Mouse (Mus musculus): ENCODE measurements around the gene Slc22a17. TPM values are rescaled to one million over a fixed set of nuclear protein-coding genes. Genes with fewer than 3 reads are reported as not detected.

Slc22a17 gene
- polyA plus RNA-seq, 1 experiment: 29.0 TPM

DNA sequence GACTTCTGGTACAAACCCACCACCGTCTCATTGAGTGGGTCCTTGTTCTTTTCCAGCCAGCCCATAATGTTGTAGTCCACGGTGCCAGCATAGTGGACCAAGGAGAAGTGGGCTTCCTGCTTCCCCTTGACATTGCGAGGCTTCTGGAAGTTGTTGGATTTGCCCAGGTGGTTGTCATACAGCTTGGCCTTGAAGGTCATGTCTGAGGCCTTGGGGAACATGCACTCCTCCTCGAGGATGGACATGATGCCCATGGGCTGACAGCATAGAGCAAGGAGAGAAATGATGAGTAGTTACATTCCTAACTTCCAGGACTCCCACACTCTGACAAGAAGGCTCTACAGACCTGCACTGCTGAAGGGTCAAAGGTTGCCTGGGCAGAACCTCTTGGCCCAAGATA, 45.6 kb upstream of the Slc22a17 start:
- no peaks in the 10 kb centered on the region; the same call in 1 of the 2 replicates for H3K27me3 ChIP-seq (ENCODE audit: control insufficient read depth, insufficient read depth, low read length, poor library complexity, severe bottlenecking)
- no peaks in the 10 kb centered on the region for H3K4me1 ChIP-seq (ENCODE audit: control insufficient read depth, insufficient read depth, low read length)
- H3K36me3 ChIP-seq (ENCODE audit: control insufficient read depth, insufficient read depth, low read length, poor library complexity, severe bottlenecking): no peaks in the 10 kb centered on the region
- no peaks in the 10 kb centered on the region for H3K9me3 ChIP-seq (replicated peaks; ENCODE audit: control insufficient read depth, insufficient read depth, low read length, poor library complexity, severe bottlenecking)
- H3K9ac ChIP-seq (ENCODE audit: low read depth, poor library complexity, severe bottlenecking): no peak overlapping the region
- no peak overlapping the region for H3K27ac ChIP-seq (ENCODE audit: insufficient read depth, low read length)
- TF ChIP-seq POLR2A (IDR thresholded peaks at IDR 0.05; ENCODE audit: insufficient read depth, low read length): no peak
- TF ChIP-seq CTCF (IDR thresholded peaks at IDR 0.05; ENCODE audit: low read depth, low read length): no peak
- TF ChIP-seq EP300 (IDR thresholded peaks at IDR 0.05; ENCODE audit: insufficient read depth, low read depth, low read length): no peak
- no peak overlapping the region for H3K4me3 ChIP-seq (ENCODE audit: low read depth, low read length)

DNA sequence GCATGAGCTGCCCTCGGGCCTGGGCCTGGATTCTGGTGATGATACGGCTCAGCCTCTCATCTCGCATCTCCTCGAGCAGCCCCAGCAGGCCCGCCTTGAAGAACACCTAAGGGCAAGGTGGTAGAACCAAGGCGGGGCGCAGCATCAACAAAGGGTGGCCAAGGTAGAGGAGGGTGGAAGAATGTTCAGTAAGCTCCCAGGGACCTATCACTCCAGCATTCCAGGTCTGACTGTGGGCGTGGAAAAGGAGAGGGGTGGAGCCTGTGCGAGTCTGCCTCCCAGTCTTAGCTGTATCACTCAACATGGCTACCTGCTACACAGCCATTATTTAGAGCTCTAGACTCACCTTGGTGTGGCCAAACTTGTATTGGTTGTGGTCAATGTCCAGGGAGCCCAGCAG, 43.6 kb upstream of the Slc22a17 start:
- Histone ChIP-seq H3K4me1 (ENCODE audit: control insufficient read depth, insufficient read depth, low read length) (no peaks in the 10 kb centered on the region), H3K9ac (ENCODE audit: low read depth, poor library complexity, severe bottlenecking) (no peak overlapping the region), H3K4me3 (ENCODE audit: low read depth, low read length) (no peak overlapping the region), H3K36me3 (ENCODE audit: control insufficient read depth, insufficient read depth, low read length, poor library complexity, severe bottlenecking) (no peaks in the 10 kb centered on the region), H3K27me3 (ENCODE audit: control insufficient read depth, insufficient read depth, low read length, poor library complexity, severe bottlenecking) (no peaks in the 10 kb centered on the region; the same call in 1 of the 2 replicates), H3K27ac (ENCODE audit: insufficient read depth, low read length) (no peak overlapping the region), H3K9me3 (replicated peaks; ENCODE audit: control insufficient read depth, insufficient read depth, low read length, poor library complexity, severe bottlenecking) (no peaks in the 10 kb centered on the region)
- TF ChIP-seq POLR2A (IDR thresholded peaks at IDR 0.05; ENCODE audit: insufficient read depth, low read length): no peak

DNA sequence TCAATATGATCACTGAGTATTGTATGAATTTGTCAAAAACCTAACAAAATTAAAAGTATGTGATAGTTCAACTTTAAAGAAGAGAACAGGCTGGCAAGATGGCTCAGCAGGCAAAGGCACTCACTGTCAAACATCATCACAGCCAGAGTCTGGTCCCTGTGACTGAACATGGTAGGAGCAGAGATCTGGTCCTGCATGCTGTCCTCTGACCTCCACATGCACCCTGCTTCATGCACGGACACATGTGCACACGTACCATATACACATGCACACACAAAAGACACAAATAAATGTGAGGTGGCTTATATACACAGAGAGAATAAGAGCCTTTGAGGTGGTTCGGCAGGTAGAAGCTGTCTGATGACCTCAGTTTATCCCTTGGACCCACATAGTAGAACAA, 42.5 kb upstream of the Slc22a17 start:
- Histone ChIP-seq H3K9ac (ENCODE audit: low read depth, poor library complexity, severe bottlenecking) (no peak overlapping the region), H3K27me3 (ENCODE audit: control insufficient read depth, insufficient read depth, low read length, poor library complexity, severe bottlenecking) (no peaks in the 10 kb centered on the region; the same call in 1 of the 2 replicates), H3K9me3 (replicated peaks; ENCODE audit: control insufficient read depth, insufficient read depth, low read length, poor library complexity, severe bottlenecking) (no peaks in the 10 kb centered on the region), H3K36me3 (ENCODE audit: control insufficient read depth, insufficient read depth, low read length, poor library complexity, severe bottlenecking) (no peaks in the 10 kb centered on the region), H3K4me1 (ENCODE audit: control insufficient read depth, insufficient read depth, low read length) (no peaks in the 10 kb centered on the region), H3K4me3 (ENCODE audit: low read depth, low read length) (no peak overlapping the region), H3K27ac (ENCODE audit: insufficient read depth, low read length) (no peak overlapping the region)
- no peak for TF ChIP-seq POLR2A (IDR thresholded peaks at IDR 0.05; ENCODE audit: insufficient read depth, low read length)
- TF ChIP-seq EP300 (IDR thresholded peaks at IDR 0.05; ENCODE audit: insufficient read depth, low read depth, low read length): no peak
- no peak for TF ChIP-seq CTCF (IDR thresholded peaks at IDR 0.05; ENCODE audit: low read depth, low read length)

DNA sequence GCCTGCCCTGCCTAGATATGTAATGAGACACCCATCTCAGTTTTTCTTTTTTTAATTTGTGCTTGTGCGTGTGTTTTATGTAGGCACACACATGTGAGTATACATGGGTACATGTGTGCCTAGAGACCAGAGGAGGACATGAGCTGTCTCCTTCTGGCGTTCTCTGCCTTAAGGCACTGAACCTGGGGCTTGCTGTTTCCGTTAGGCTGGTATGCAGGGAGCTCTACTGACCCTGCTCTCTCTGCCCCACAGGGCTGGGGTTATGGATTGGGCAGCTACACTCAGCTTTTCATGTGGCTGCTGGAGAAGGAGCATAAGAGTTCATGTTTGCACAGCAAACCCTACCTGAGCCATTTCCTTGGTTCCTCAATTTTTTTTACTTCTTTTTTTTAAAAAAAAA, 41.5 kb upstream of the Slc22a17 start:
- H3K9ac ChIP-seq (ENCODE audit: low read depth, poor library complexity, severe bottlenecking): no peak overlapping the region

DNA sequence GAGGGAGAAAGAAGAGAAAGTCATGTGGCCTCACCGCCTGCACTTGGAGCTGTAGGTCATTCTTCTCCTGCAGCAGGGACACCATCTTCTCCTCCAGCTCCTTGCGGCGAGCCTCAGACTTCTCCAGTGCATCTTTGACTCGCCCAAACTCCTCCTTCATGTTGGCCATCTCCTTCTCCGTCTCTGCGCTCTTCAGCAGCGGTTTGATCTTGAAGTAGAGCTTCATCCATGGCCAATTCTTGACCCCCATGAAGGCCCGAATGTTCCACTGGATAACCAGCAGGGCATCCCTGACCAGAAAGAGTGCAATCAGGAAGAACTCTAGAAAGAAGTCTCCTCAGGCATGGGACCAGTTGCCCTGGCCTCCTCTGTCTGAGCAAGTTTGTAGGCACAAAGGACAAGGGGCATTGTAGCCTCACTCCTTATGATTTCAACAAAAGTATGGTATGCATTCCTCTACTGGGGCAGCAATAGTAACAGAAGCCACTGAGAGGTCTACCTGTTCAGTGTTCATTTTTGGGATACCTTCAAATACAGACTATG, 40.8 kb upstream of the Slc22a17 start:
- Histone ChIP-seq H3K27ac (ENCODE audit: insufficient read depth, low read length) (no peak overlapping the region), H3K27me3 (ENCODE audit: control insufficient read depth, insufficient read depth, low read length, poor library complexity, severe bottlenecking) (peaks cover 3% of the 10 kb centered on the region; the same call in 1 of the 2 replicates), H3K36me3 (ENCODE audit: control insufficient read depth, insufficient read depth, low read length, poor library complexity, severe bottlenecking) (no peaks in the 10 kb centered on the region), H3K9me3 (replicated peaks; ENCODE audit: control insufficient read depth, insufficient read depth, low read length, poor library complexity, severe bottlenecking) (no peaks in the 10 kb centered on the region), H3K9ac (ENCODE audit: low read depth, poor library complexity, severe bottlenecking) (no peak overlapping the region), H3K4me1 (ENCODE audit: control insufficient read depth, insufficient read depth, low read length) (no peaks in the 10 kb centered on the region), H3K4me3 (ENCODE audit: low read depth, low read length) (no peak overlapping the region)
- no peak for TF ChIP-seq EP300 (IDR thresholded peaks at IDR 0.05; ENCODE audit: insufficient read depth, low read depth, low read length)
- TF ChIP-seq CTCF (IDR thresholded peaks at IDR 0.05; ENCODE audit: low read depth, low read length): no peak
- no peak for TF ChIP-seq POLR2A (IDR thresholded peaks at IDR 0.05; ENCODE audit: insufficient read depth, low read length)

More for the DNA sequence above, 41.5 kb upstream of the Slc22a17 start:
- Histone ChIP-seq H3K27me3 (ENCODE audit: control insufficient read depth, insufficient read depth, low read length, poor library complexity, severe bottlenecking) (peaks cover 3% of the 10 kb centered on the region; the same call in 1 of the 2 replicates), H3K4me3 (ENCODE audit: low read depth, low read length) (no peak overlapping the region), H3K36me3 (ENCODE audit: control insufficient read depth, insufficient read depth, low read length, poor library complexity, severe bottlenecking) (no peaks in the 10 kb centered on the region), H3K9me3 (replicated peaks; ENCODE audit: control insufficient read depth, insufficient read depth, low read length, poor library complexity, severe bottlenecking) (no peaks in the 10 kb centered on the region), H3K4me1 (ENCODE audit: control insufficient read depth, insufficient read depth, low read length) (no peaks in the 10 kb centered on the region), H3K27ac (ENCODE audit: insufficient read depth, low read length) (no peak overlapping the region)
- TF ChIP-seq EP300 (IDR thresholded peaks at IDR 0.05; ENCODE audit: insufficient read depth, low read depth, low read length) (no peak), POLR2A (IDR thresholded peaks at IDR 0.05; ENCODE audit: insufficient read depth, low read length) (no peak), CTCF (IDR thresholded peaks at IDR 0.05; ENCODE audit: low read depth, low read length) (no peak)

DNA sequence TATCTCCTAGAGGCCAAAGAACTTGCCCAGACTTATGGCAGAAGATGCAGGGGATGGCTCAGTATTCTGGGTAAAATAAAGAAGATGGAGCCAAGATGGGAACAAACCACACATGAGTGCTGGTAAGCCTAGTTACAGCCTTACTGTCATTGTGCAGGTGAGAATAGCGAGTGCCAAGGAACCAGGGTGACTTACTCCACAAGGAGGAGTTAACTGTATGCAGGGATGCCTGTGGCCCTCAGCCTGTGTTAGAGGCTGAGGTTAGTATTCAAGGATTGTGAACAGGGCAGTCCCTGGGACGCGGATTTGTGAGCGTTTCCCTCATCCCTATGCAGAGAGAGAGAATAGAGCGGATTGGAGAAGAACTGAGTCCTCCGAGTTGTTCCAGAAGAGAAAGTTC, 38.7 kb upstream of the Slc22a17 start:
- no peak overlapping the region for H3K27ac ChIP-seq (ENCODE audit: insufficient read depth, low read length)
- no peaks in the 10 kb centered on the region for H3K4me1 ChIP-seq (ENCODE audit: control insufficient read depth, insufficient read depth, low read length)
- H3K36me3 ChIP-seq (ENCODE audit: control insufficient read depth, insufficient read depth, low read length, poor library complexity, severe bottlenecking): no peaks in the 10 kb centered on the region
- H3K27me3 ChIP-seq (ENCODE audit: control insufficient read depth, insufficient read depth, low read length, poor library complexity, severe bottlenecking): peaks cover 3% of the 10 kb centered on the region; the same call in 1 of the 2 replicates
- H3K4me3 ChIP-seq (ENCODE audit: low read depth, low read length): no peak overlapping the region
- TF ChIP-seq POLR2A (IDR thresholded peaks at IDR 0.05; ENCODE audit: insufficient read depth, low read length) (no peak), CTCF (IDR thresholded peaks at IDR 0.05; ENCODE audit: low read depth, low read length) (no peak), EP300 (IDR thresholded peaks at IDR 0.05; ENCODE audit: insufficient read depth, low read depth, low read length) (no peak)
- no peaks in the 10 kb centered on the region for H3K9me3 ChIP-seq (replicated peaks; ENCODE audit: control insufficient read depth, insufficient read depth, low read length, poor library complexity, severe bottlenecking)
- H3K9ac ChIP-seq (ENCODE audit: low read depth, poor library complexity, severe bottlenecking): no peak overlapping the region

All from ES-Bruce4 (cell line).